Mouse (Mus musculus) liver, embryonic 14.5 days (tissue): ENCODE results near the gene Ccl28. TPM values are rescaled to one million over a fixed set of nuclear protein-coding genes. Genes with fewer than 3 reads are reported as not detected.
"Not testable (repeated sequence)": the region's sequence is repeated elsewhere in the genome, so short reads cannot be mapped to it uniquely, and the experiment has no call there.

Source experiments
- ATAC-seq: fragments of 200-750 bp; cut with Nextera tagmentation; 2 replicates; pipeline ENCODE4 v1.8.0; 2017; ENCODE audit warnings: moderate number of reproducible peaks, mild to moderate bottlenecking, moderate library complexity; ENCODE audit not compliant: insufficient read depth
- DNase-seq, 3 experiments: peaks; one replicate each; pipeline ENCODE4 v3.0.0-alpha.2; 2012 to 2013; ENCODE audit warnings: low read depth in 3 of 3, low spot score in 3 of 3
- H3K27ac ChIP-seq: fragments of 300-500 bp; sonication (generic); 2 replicates; pipeline ENCODE4 v1.5.1; 2014; ENCODE audit warnings: moderate library complexity, mild to moderate bottlenecking, control low read depth, inconsistent platforms
- H3K27me3 ChIP-seq: fragments of 300-500 bp; sonication (generic); 2 replicates; pipeline ENCODE4 v1.6.1; 2014; ENCODE audit warnings: mild to moderate bottlenecking, low read length, moderate library complexity; ENCODE audit not compliant: control insufficient read depth, insufficient read depth
- H3K36me3 ChIP-seq: fragments of 300-500 bp; sonication (generic); replicated peaks from 2 replicates; pipeline ENCODE4 v1.6.1; 2014; ENCODE audit warnings: low read depth; ENCODE audit not compliant: control insufficient read depth, insufficient read depth
- H3K4me1 ChIP-seq, 2 experiments: fragments of 200-500 bp in 1 of 2; fragments of 300-500 bp in 1 of 2; sonication (generic) in 1 of 2; replicated peaks; 2 replicates each; pipeline ENCODE4 v1.6.1; 2012 to 2014; ENCODE audit warnings: antibody characterized with exemption in 1 of 2, inconsistent platforms in 1 of 2, low read length in 1 of 2; ENCODE audit not compliant: control insufficient read depth in 2 of 2, insufficient read depth in 2 of 2
- H3K4me2 ChIP-seq: fragments of 300-500 bp; sonication (generic); 2 replicates; pipeline ENCODE4 v1.6.1; 2014; ENCODE audit warnings: low read depth, mild to moderate bottlenecking, control low read depth, moderate library complexity
- H3K4me3 ChIP-seq, 2 experiments: fragments of 200-500 bp in 1 of 2; fragments of 300-500 bp in 1 of 2; sonication (generic) in 1 of 2; 2 replicates each; pipeline ENCODE4 v1.5.1; 2012 to 2014; ENCODE audit warnings: low read depth in 2 of 2, low read length in 2 of 2, mild to moderate bottlenecking in 2 of 2, control low read depth in 1 of 2, inconsistent platforms in 1 of 2, moderate library complexity in 1 of 2; ENCODE audit not compliant: insufficient read depth in 1 of 2
- H3K9ac ChIP-seq: fragments of 300-500 bp; sonication (generic); replicated peaks from 2 replicates; pipeline ENCODE4 v1.6.1; 2014; ENCODE audit warnings: mild to moderate bottlenecking, control low read depth, moderate library complexity
- H3K9me3 ChIP-seq: fragments of 300-500 bp; sonication (generic); 2 replicates; pipeline ENCODE4 v1.6.1; 2016; ENCODE audit warnings: low read length, mixed read lengths; ENCODE audit not compliant: control insufficient read depth
- CTCF ChIP-seq: IDR thresholded peaks from 2 replicates; pipeline ENCODE4 v1.5.1; 2016; ENCODE audit warnings: antibody characterized with exemption, low read depth, control low read depth
- EP300 ChIP-seq: IDR thresholded peaks from 2 replicates; pipeline ENCODE4 v1.6.1; 2016; ENCODE audit warnings: antibody characterized with exemption, low read depth
- WGBS: fragments of 180-500 bp; shearing (Covaris S2); extraction: QIAGEN DNeasy Blood & Tissue Kit; methylation state at CpG from one replicate; pipeline ENCODE4 v1.1.7; 2014; ENCODE audit not compliant: insufficient replicate concordance; 5-methylcytosine and 5-hydroxymethylcytosine counted together
- polyA plus RNA-seq, 2 experiments: library from polyadenylated mRNA; depleted of rRNA in 1 of 2; stranded (reverse) in 1 of 2; unstranded in 1 of 2; fragments of >200 nt; fragmentation: Nextera tagmentation in 1 of 2; extraction: Ambion mirVana in 1 of 2; gene quantifications; 2 replicates each; pipeline versions ENCODE4 v1.2.1 to v1.2.3; 2012 to 2014

Gene Ccl28
- polyA plus RNA-seq, 2 experiments: 0.01 TPM; not detected in 1

- Histone ChIP-seq H3K4me1 (no peaks in the 10 kb centered on the region), H3K27ac (no peak overlapping the region), H3K27me3 (no peaks in the 10 kb centered on the region), H3K9ac (no peak overlapping the region), H3K9me3 (no peaks in the 10 kb centered on the region), H3K36me3 (no peaks in the 10 kb centered on the region), H3K4me3 (no peak overlapping the region), H3K4me2 (no peak overlapping the region)
- TF ChIP-seq EP300: no peak
- no peak for TF ChIP-seq CTCF
- 53% methylated on average over 1 of the region's 1 CpGs for WGBS
- ATAC-seq (no peak), DNase-seq (no peak)
Observed at GRCm38 (mm10) chr13:119649699-119650046, 26.1 kb downstream of the Ccl28 start.

- Histone ChIP-seq H3K27me3 (no peaks in the 10 kb centered on the region), H3K9me3 (no peaks in the 10 kb centered on the region), H3K27ac (no peak overlapping the region), H3K4me2 (no peak overlapping the region), H3K9ac (no peak overlapping the region), H3K4me3 (no peak overlapping the region), H3K36me3 (no peaks in the 10 kb centered on the region), H3K4me1 (no peaks in the 10 kb centered on the region)
- ATAC-seq (no peak), DNase-seq (no peak)
- 70% methylated on average over 2 of the region's 2 CpGs for WGBS
- TF ChIP-seq EP300 (no peak), CTCF (no peak)
Observed at GRCm38 (mm10) chr13:119654734-119655133, 31.1 kb downstream of the Ccl28 start.

GRCm38 (mm10) chr13:119656246-119656645 lies 32.6 kb downstream of the Ccl28 start:
- Histone ChIP-seq H3K27ac (no peak overlapping the region), H3K36me3 (no peaks in the 10 kb centered on the region), H3K27me3 (no peaks in the 10 kb centered on the region), H3K9me3 (no peaks in the 10 kb centered on the region), H3K4me3 (no peak overlapping the region), H3K4me1 (no peaks in the 10 kb centered on the region), H3K4me2 (no peak overlapping the region), H3K9ac (no peak overlapping the region)
- DNase-seq: no peak
- 49% methylated on average over 2 of the region's 2 CpGs for WGBS
- no peak for ATAC-seq
- TF ChIP-seq CTCF (no peak), EP300 (no peak)

- no peaks in the 10 kb centered on the region for H3K27me3 ChIP-seq
- DNase-seq: no peak
- no peak overlapping the region for H3K27ac ChIP-seq
- TF ChIP-seq EP300 (no peak), CTCF (no peak)
- H3K9me3 ChIP-seq: no peaks in the 10 kb centered on the region
- WGBS: 55% methylated on average over 6 of the region's 6 CpGs
- H3K4me1 ChIP-seq: no peaks in the 10 kb centered on the region
- no peaks in the 10 kb centered on the region for H3K36me3 ChIP-seq
- H3K4me2 ChIP-seq: no peak overlapping the region
- H3K9ac ChIP-seq: no peak overlapping the region
- H3K4me3 ChIP-seq: no peak overlapping the region
- ATAC-seq: no peak
Observed at GRCm38 (mm10) chr13:119656846-119657416, 33.3 kb downstream of the Ccl28 start.

- H3K27me3 ChIP-seq, H3K36me3 ChIP-seq, H3K9me3 ChIP-seq, H3K4me1 ChIP-seq, ATAC-seq, H3K4me2 ChIP-seq, H3K4me3 ChIP-seq, DNase-seq, H3K27ac ChIP-seq, H3K9ac ChIP-seq: not testable (repeated sequence)
- WGBS: 49% methylated on average over 4 of the region's 9 CpGs
Observed at GRCm38 (mm10) chr13:119661420-119661819, 37.8 kb downstream of the Ccl28 start.
